Mouse (Mus musculus) midbrain, postnatal 0 days (tissue): ENCODE results near the gene Eif3c. TPM values are rescaled to one million over a fixed set of nuclear protein-coding genes. Genes with fewer than 3 reads are reported as not detected.

ENCODE experiments used
- ATAC-seq: fragments of 200-750 bp; cut with Nextera tagmentation; 2 replicates; pipeline ENCODE4 v1.8.0; 2017; ENCODE audit warnings: moderate number of reproducible peaks, mild to moderate bottlenecking, moderate TSS enrichment, moderate library complexity; ENCODE audit not compliant: low FRiP score
- DNase-seq: peaks from one replicate; pipeline ENCODE4 v3.0.0-alpha.2; 2015; ENCODE audit warnings: low spot score
- H3K27ac ChIP-seq: fragments of 300-500 bp; sonication (generic); 2 replicates; pipeline ENCODE4 v1.5.1; 2014; ENCODE audit warnings: low read depth, mild to moderate bottlenecking, low read length, mixed read lengths
- H3K27me3 ChIP-seq: fragments of 300-500 bp; sonication (generic); 2 replicates; pipeline ENCODE4 v1.6.1; 2014; ENCODE audit warnings: low read length, control low read depth, mixed read lengths; ENCODE audit not compliant: insufficient read depth
- H3K36me3 ChIP-seq: fragments of 300-500 bp; sonication (generic); 2 replicates; pipeline ENCODE4 v1.6.1; 2014; ENCODE audit warnings: low read length, control low read depth, mixed read lengths; ENCODE audit not compliant: insufficient read depth
- H3K4me1 ChIP-seq: fragments of 300-500 bp; sonication (generic); 2 replicates; pipeline ENCODE4 v1.6.1; 2014; ENCODE audit warnings: mild to moderate bottlenecking, control low read depth, antibody characterized with exemption, low read length, mixed read lengths; ENCODE audit not compliant: insufficient read depth
- H3K4me2 ChIP-seq: fragments of 300-500 bp; sonication (generic); 2 replicates; pipeline ENCODE4 v1.6.1; 2014; ENCODE audit warnings: low read depth, mild to moderate bottlenecking, low read length, mixed read lengths; ENCODE audit not compliant: poor library complexity, severe bottlenecking
- H3K4me3 ChIP-seq: fragments of 300-500 bp; sonication (generic); 2 replicates; pipeline ENCODE4 v1.5.1; 2014; ENCODE audit warnings: low read depth, mild to moderate bottlenecking, low read length, moderate library complexity
- H3K9ac ChIP-seq: fragments of 300-500 bp; sonication (generic); replicated peaks from 2 replicates; pipeline ENCODE4 v1.6.1; 2014; ENCODE audit warnings: mild to moderate bottlenecking, low read length, moderate library complexity, mixed read lengths; ENCODE audit not compliant: poor library complexity, severe bottlenecking
- H3K9me3 ChIP-seq: fragments of 300-500 bp; sonication (generic); 2 replicates; pipeline ENCODE4 v1.6.1; 2016; ENCODE audit warnings: low read length, control low read depth
- CTCF ChIP-seq: IDR thresholded peaks from 2 replicates; pipeline ENCODE4 v1.5.1; 2016; ENCODE audit warnings: antibody characterized with exemption, mild to moderate bottlenecking
- WGBS: fragments of 180-500 bp; shearing (Covaris S2); extraction: QIAGEN DNeasy Blood & Tissue Kit; methylation state at CpG from one replicate; pipeline ENCODE4 v1.1.7; 2014; 5-methylcytosine and 5-hydroxymethylcytosine counted together
- polyA plus RNA-seq: library from polyadenylated mRNA; unstranded; fragments of >200 nt; fragmentation: Nextera tagmentation; extraction: Ambion mirVana; gene quantifications from 2 replicates; pipeline ENCODE4 v1.2.1, GENCODE M21; 2015
- total RNA-seq: library from RNA; depleted of rRNA; stranded (reverse); fragments of >200 nt; gene quantifications from 2 replicates; pipeline ENCODE4 v1.2.3, GENCODE M21; 2014

Eif3c gene
- total and polyA plus RNA-seq, 2 experiments from 2014 or later, result 111 to 213 TPM

DNA sequence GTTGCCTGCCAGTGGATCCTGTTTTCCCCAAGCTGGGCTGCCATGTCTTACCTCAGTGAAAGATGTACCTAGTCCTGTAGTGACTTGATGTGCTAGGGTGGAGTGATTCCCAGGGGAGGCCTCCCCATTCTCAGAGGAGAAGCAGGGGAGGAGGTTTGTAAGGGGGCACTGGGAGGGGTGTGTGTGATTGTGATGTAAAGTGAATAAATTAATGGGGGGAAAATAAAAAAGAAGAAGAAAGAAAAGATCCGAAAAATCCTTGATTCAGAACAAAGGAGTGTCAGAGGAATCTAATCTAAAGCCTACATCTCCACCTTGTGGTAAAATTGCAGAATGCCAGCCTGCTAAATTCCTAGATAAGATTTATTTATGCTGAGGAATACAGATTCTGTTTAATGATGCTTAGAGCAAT is 38.0 kb downstream of the Eif3c start:
- H3K36me3 ChIP-seq, result no peaks in the 10 kb centered on the region
- H3K27me3 ChIP-seq, result no peaks in the 10 kb centered on the region
- H3K4me3 ChIP-seq, result no peak overlapping the region
- H3K4me1 ChIP-seq, result no peaks in the 10 kb centered on the region
- no peaks in the 10 kb centered on the region for H3K9me3 ChIP-seq
- no peak overlapping the region for H3K9ac ChIP-seq
- WGBS, result 0% methylated on average over 1 of the region's 1 CpGs
- peak; percentile 88 for TF ChIP-seq CTCF
- peak overlapping the region; percentile 39 for H3K27ac ChIP-seq
- DNase-seq (peak; percentile 89), ATAC-seq (peak; percentile 52)
- no peak overlapping the region for H3K4me2 ChIP-seq

DNA sequence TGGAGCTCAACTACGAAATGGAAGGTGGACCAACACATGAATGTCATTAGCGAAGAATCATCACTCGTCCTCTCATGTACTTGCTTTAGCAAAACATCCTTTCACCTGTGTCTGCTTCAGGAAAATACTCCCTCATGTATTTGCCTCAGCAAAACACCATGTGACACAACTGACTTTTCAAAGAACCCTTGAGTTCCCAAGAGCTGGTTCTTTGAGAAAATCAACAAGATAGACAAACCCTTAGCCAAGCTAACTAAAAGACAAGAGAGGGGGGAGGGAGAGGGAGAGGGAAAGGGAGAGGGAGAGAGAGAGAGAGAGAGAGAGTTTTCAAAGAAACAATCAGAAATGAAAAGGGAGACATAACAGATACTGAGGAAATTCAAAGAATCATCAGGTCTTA is 42.9 kb downstream of the Eif3c start:
- no peak for TF ChIP-seq CTCF
- H3K27me3 ChIP-seq, result no peaks in the 10 kb centered on the region
- 74% methylated on average over 3 of the region's 3 CpGs for WGBS
- H3K9ac ChIP-seq, result no peak overlapping the region
- H3K9me3 ChIP-seq, result no peaks in the 10 kb centered on the region
- no peaks in the 10 kb centered on the region for H3K36me3 ChIP-seq
- H3K4me2 ChIP-seq, result no peak overlapping the region
- DNase-seq (no peak), ATAC-seq (no peak)
- H3K4me1 ChIP-seq, result no peaks in the 10 kb centered on the region
- H3K4me3 ChIP-seq, result no peak overlapping the region
- no peak overlapping the region for H3K27ac ChIP-seq

DNA sequence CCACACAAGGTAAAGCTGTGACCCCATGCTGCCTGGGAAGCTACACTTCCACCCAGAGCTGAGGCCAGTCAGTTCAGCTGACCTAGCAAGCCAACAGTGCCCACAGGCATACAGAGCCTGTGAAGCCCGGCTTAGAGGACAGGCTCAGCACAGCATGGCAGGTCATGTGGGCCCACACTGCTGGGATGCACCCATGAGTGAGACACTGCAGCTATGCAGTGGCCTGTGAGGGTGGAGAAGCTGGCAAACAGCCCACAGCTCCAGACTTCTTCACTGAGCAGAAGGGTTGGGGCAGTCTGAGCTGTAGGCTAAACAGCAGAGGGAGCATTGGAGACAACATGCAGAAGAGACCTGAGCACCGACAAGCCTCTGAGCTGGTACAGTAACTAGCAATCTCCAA is 46.7 kb downstream of the Eif3c start:
- no peaks in the 10 kb centered on the region for H3K4me1 ChIP-seq
- 57% methylated on average over 2 of the region's 2 CpGs for WGBS
- no peak overlapping the region for H3K27ac ChIP-seq
- no peaks in the 10 kb centered on the region for H3K27me3 ChIP-seq
- H3K9ac ChIP-seq, result no peak overlapping the region
- no peak overlapping the region for H3K4me2 ChIP-seq
- ATAC-seq (no peak), DNase-seq (peak; percentile 19)
- H3K36me3 ChIP-seq, result no peaks in the 10 kb centered on the region
- no peaks in the 10 kb centered on the region for H3K9me3 ChIP-seq
- no peak overlapping the region for H3K4me3 ChIP-seq
- no peak for TF ChIP-seq CTCF

- ATAC-seq (no peak), DNase-seq (no peak)
- no peak overlapping the region for H3K9ac ChIP-seq
- no peak for TF ChIP-seq CTCF
- no peaks in the 10 kb centered on the region for H3K36me3 ChIP-seq
- H3K27me3 ChIP-seq, result no peaks in the 10 kb centered on the region
- no peak overlapping the region for H3K27ac ChIP-seq
- no peak overlapping the region for H3K4me2 ChIP-seq
- 81% methylated on average over 5 of the region's 5 CpGs for WGBS
- H3K4me3 ChIP-seq, result no peak overlapping the region
- no peaks in the 10 kb centered on the region for H3K4me1 ChIP-seq
- no peaks in the 10 kb centered on the region for H3K9me3 ChIP-seq
These were observed 47.8 kb downstream of the Eif3c start for GRCm38 (mm10) chr7:126518261-126518941.

DNA sequence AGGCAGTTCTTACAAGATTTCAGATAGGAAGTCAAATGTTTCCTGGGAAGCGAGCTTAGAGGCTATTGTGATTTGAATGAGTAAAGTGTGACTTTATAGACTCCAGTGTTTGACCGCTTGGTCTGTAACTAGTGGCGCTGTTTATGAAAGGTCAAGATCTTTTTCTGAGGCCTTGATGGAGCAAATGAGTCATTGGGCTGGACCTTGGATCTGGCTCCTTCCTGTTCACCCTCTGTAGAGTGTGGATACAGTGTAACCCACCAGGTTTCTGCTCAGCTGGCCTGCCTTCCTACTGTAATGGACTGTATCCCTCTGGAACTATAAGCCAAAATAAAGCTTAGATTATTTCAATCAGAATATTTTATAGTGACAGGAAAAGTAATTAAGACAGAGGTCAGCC is 54.9 kb downstream of the Eif3c start:
- H3K9me3 ChIP-seq, result no peaks in the 10 kb centered on the region
- no peak overlapping the region for H3K4me2 ChIP-seq
- ATAC-seq (no peak), DNase-seq (no peak)
- no peaks in the 10 kb centered on the region for H3K27me3 ChIP-seq
- no peak overlapping the region for H3K9ac ChIP-seq
- no peaks in the 10 kb centered on the region for H3K36me3 ChIP-seq
- WGBS, result 83% methylated on average over 3 of the region's 3 CpGs
- H3K27ac ChIP-seq, result no peak overlapping the region
- TF ChIP-seq CTCF, result no peak
- no peaks in the 10 kb centered on the region for H3K4me1 ChIP-seq
- no peak overlapping the region for H3K4me3 ChIP-seq

GRCm38 (mm10) chr7:126507126-126507778 is 59.0 kb downstream of the Eif3c start:
- 90% methylated on average over 8 of the region's 8 CpGs for WGBS
- no peak overlapping the region for H3K4me3 ChIP-seq
- H3K4me2 ChIP-seq, result no peak overlapping the region
- H3K27ac ChIP-seq, result no peak overlapping the region
- no peaks in the 10 kb centered on the region for H3K36me3 ChIP-seq
- TF ChIP-seq CTCF, result no peak
- no peaks in the 10 kb centered on the region for H3K9me3 ChIP-seq
- peaks cover 3% of the 10 kb centered on the region; the same call in 1 of the 2 replicates for H3K4me1 ChIP-seq
- DNase-seq, result no peak
- H3K27me3 ChIP-seq, result no peaks in the 10 kb centered on the region
- no peak for ATAC-seq
- H3K9ac ChIP-seq, result no peak overlapping the region
